Mouse (Mus musculus): Measurements from ENCODE around the gene Plcb2. TPM values are rescaled to one million over a fixed set of nuclear protein-coding genes. Genes with fewer than 3 reads are reported as not detected.

The Plcb2 gene
- total RNA-seq, 2 experiments from 2014 or later: 2.1 to 2.7 TPM

DNA sequence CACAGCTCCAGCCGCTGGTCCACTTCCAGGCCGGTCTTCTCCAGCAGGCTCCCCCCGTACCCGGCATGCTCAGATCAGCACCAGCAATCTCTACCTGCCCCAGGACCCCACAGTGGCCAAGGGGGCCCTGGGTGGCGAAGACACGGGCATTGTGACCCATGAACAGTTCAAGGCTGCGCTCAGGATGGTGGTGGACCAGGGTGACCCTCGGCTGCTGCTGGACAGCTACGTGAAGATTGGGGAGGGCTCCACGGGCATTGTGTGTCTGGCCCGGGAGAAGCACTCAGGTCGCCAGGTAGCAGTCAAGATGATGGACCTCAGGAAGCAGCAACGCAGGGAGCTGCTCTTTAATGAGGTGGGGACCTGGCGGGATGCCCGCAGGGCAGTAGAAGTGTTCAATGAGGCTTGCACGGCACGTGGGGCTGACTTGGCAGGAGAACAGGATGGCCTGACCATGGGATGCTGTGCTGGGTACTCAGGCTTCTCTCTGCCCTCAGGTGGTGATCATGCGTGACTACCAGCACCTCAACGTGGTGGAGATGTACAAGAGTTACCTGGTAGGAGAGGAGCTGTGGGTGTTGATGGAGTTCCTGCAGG lies 34.8 kb downstream of the Plcb2 start:
- DNase-seq (ENCODE audit: low spot score in 2 of 2): no peak

DNA sequence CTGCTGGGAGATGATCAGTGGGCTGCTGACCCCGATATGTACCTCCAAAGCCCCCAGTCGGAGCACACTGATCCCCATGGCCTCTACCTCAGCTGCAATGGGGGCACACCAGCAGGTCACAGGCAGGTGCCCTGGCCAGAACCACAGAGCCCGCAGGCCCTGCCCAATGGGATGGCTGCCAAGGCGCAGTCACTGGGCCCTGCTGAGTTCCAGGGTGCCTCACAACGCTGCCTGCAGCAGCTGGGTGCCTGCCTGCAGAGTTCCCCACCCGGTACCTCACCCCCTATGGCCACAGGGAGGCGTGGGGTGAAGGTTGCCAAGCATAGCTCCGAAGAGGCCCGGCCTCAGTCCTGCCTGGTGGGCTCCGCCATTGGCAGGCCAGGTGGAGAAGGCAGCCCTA lies 38.4 kb downstream of the Plcb2 start:
- DNase-seq (ENCODE audit: low spot score in 2 of 2): no peak

GRCm38 (mm10) chr2:118687791-118688190 lies 40.4 kb downstream of the Plcb2 start:
- DNase-seq (ENCODE audit: low spot score in 2 of 2): no peak

- no peak for DNase-seq (ENCODE audit: low spot score in 2 of 2)
Measured at GRCm38 (mm10) chr2:118686693-118687092, 41.5 kb downstream of the Plcb2 start.

GRCm38 (mm10) chr2:118685088-118685487 lies 43.1 kb downstream of the Plcb2 start:
- DNase-seq (ENCODE audit: low spot score in 2 of 2): no peak

DNA sequence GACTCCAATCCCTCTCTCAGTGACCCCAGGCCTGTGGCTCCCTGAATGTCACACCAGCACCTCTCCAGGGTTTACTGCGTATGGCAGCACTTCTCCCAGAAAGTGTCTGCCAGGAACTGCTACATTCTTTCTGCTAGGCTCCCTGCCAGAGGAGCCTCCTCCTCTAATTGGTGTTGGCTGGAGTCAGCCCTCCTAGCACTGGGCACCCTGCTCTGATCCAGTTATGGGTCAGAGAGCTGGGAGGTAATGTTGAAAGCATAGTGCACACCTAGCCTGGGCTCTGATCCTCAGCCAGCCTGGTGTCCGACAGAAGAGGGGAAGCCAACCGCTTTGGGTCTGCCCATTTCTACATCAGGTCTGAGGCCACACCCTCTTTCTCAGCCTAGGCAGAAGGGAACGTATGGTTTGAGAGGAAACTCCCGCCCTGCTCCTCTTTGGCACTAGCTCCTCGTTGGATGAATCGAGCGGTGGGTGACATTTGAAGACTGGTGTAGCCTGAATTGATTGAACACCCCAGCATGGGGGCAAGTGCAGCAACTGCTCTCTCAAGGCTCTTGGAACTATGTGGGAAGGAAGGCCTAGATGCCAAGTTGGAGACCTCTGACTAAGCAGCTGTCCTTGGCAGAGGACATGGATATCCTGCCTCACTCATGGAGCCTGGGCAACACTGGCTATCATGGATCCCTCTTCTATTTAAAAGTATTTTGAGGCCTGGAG lies 45.5 kb downstream of the Plcb2 start:
- no peak for DNase-seq (ENCODE audit: low spot score in 2 of 2)

DNA sequence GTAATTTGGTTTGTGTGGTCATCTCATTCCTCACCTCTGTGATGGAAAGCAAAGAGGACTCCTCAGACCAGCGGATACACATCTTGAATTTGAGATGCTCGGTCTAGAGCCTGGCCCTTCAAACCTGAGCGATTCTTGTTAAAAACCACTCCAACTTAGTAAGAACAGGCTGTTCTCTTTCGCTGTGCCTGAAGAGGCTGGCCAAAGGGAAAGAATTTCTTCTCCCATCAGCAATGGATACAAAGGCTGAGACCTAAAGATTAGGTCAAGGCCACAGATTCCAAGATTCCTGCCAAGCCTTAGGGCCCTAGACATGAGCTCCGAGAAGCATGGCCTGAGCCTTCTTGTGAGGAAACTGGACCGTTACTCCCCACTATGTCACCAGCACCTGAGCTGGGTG lies 47.3 kb downstream of the Plcb2 start:
- DNase-seq (ENCODE audit: low spot score in 2 of 2): no peak

- DNase-seq (ENCODE audit: low spot score in 2 of 2): no peak
Measured at GRCm38 (mm10) chr2:118679577-118679976, 48.7 kb downstream of the Plcb2 start.

DNA sequence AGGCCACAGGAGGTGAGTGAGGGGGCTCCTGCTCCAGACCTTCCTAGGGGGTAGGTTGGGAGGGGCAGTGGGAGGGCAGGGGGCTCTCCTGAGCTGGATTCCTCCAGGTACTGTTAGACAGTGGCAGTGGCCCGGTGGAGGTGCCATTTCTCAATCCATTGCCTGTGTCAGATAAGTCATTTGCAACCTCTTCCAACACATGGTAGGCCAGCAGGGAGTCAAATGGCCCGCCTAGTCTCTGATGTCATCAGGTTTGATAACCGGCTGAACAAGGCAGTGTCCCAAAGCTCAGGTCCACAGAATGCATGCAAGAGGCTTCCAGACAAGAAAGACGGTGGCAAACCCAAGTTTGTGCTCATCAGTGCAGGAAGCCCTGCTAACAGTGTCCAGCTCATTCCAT lies 50.4 kb downstream of the Plcb2 start:
- DNase-seq (ENCODE audit: low spot score in 2 of 2): no peak

DNA sequence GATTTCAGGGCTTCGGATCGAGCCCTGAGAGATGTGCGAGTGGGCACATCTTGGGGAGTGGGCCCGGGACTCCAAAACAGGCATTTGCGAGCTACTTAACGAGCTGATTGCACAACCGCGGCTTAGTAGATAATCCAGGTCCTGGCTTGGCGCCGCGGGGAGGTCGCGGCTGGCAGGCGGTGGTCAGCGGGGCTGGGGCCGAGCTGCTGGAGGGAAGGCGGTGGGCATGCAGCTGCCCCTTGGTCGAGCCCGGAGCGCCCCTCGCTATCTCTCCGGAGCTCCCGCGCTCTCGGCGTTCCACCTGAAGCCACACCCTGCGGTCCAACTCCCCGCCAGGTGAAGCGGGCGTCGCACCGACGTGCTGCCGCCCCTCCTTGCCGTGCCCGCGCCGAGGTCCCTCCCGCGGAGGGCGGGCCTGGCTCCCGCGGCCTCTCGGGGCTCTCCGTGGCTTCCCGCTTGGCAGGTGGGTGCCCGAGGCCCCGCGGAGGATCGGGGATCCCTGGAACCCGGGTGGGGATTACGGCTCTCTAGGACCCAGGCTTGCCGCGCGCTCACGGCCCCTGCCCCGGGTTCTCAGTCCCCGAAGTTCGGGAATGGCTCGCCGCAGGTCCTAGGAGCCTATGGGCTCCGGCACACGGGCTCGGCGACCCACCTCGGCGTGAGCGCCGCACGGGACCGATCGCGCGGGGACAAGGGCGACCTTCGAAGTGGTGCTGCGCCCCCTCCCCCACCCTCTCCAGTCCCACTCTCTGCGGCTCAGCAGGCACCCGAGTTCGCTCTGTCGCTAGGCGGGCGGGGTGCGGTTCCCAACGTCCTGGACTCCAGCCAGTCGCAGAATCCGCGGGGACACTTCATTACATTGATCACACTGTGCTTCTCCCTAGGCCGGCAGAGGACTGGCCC lies 51.1 kb downstream of the Plcb2 start:
- DNase-seq (ENCODE audit: low spot score in 2 of 2): no peak

DNA sequence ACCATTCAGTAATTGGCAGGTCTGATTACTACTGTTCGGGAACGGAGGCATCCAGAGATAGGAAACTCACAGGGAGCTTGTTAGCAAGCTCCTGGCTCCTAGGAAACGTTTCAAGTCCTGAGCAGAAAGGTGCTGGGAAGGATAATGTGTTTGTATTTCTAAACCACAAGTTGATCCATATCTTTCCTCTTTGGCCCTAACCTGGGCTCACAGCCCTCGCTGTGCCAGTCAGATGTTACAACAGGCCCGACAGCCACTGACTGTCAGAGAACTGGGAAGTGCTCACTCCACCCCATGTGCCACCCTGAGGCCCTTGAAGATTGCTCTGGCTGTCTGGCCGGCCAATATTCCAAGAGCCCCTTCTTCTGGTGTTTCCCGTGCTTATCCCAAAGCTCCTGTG lies 53.7 kb downstream of the Plcb2 start:
- no peak for DNase-seq (ENCODE audit: low spot score in 2 of 2)

DNA sequence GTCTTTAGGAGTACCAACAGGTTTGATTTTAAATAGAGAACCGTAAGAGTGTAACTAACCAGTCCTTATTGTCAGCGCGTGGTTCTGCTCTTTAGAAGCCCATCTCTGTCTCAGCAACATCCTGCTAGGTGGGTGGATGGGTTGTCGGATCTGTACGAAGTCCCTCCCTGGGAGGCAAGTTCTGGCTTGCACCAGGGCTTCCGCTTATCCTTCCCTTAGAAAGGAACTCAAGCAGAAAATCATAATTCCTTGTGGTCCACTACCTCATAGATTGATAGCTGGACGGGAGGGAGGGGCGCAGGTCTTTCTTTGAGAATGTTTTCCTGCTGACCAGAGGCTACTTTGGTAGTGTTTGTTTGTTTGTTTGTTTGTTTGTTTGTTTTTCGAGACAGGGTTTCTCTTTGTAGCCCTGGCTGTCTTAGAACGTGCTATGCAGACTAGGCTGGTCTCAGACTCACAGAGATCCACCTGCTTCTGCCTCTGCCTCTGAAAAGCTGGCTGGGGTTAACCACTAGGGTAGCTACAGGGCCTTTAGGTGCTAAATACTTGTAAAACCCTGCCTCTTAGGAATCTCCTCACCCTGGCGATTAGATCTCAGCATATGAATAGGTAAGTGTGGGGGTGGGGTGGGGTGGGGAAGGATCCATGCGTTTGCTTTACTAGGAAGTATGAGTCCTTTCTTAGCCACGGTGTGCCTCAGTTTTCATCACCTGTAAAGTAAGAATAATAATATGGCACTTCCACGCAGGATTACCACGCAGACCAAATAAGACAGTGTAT lies 54.4 kb downstream of the Plcb2 start:
- DNase-seq (ENCODE audit: low spot score in 2 of 2): no peak

- DNase-seq (ENCODE audit: low spot score in 2 of 2): no peak
Measured at GRCm38 (mm10) chr2:118671728-118672127, 56.5 kb downstream of the Plcb2 start.

DNA sequence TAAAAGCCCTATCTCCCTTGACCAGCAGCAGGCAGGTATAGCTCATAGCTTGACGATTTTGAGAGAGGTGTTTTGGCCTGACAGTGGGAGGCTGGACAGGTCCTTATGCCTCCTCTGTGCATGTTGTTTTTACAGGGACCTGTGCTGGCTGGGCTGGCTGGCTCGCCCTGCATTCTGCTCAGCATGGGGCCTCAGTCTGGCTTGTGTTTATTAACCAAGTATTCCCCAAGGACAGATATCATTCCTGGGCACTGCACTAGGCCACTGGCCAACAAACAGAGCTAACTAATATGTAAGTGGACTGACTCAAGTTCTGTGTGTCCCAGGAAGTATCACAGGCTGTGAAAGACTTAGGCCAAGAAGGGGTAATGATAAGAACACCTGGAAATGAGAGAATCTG lies 58.5 kb downstream of the Plcb2 start:
- DNase-seq (ENCODE audit: low spot score in 2 of 2): no peak

DNA sequence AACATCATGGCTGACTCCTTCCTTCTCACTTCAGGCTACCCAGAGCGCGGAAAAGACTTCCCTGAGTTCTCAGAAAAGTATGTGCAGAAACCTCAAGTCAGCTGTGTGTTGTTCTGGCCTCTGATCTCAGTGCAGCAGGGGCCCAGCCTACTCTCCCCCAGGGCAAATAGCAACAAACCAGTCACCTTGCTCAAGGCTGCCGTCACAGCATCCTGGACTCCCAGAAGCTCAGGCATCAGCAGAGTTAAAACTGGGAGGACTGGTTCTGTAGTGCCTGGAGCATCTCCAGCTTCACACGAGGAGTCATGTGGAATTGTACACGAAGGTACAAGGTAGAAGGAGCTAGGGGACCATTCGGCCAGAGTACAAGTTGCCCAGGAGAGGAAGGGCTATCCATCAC lies 59.0 kb downstream of the Plcb2 start:
- no peak for DNase-seq (ENCODE audit: low spot score in 2 of 2)

DNA sequence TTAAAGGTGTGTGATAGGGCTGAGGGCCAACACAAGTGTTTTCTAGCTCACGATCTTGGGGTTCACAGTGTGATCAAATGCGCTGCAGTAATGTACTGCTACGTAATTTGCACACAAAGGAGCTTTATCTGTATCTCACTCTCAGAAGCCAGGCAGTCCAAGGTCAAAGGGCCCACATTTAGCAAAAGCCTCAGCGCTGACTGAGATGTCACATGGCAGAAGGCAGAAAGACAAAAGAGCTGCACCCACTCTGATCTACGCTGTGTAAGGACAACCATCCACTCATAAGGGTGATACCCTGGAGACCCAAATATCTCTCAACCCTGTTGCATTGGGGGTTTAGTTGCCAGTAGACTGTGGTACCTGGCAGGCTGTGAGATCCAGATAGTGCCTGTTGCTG lies 61.1 kb downstream of the Plcb2 start:
- DNase-seq (ENCODE audit: low spot score in 2 of 2): no peak

DNA sequence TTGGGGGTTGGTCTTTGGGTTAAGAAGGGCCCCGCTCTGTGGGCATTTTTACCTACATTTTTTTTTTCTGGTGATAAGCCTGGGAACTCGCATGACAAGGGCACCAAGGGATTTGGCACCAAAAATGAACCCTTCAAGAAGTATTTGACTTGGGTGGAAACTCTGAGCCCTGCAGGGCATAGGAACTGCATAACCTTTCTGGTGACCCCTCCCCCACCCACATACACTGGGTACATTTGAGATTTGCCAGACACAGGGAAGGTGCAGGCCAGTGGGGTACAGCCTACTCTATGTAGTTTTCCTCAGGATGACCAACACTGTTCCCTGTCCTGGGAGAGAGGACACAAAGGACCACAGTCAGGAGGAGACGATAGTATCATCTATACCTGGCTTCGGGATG lies 62.6 kb downstream of the Plcb2 start:
- no peak for DNase-seq (ENCODE audit: low spot score in 2 of 2)

DNA sequence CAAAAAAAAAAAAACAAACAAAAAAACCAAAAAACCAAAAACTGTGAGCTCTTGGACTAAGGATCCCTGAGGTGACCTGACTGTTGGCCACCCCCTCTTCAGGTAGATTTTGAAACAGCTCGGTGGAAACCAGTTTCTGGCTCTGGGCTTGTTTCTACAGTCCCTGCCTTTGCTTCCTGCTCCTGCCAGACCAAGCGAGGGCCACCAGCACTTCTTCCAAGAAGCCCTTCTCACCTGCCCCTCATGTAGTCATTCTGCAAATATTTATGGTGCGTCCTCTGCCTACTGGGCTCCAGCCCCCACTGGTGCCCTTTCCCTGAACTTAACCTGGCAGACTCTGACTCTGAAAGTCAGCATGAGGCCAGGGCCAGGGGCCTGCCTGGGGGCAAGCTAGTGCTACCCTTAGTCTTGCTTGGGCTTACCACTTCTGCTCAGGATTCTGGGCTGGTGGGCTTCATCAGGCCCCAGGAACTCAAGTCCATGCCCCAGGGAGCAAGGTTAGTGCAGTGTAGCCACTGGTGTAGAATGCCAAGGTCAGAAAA lies 63.2 kb downstream of the Plcb2 start:
- no peak for DNase-seq (ENCODE audit: low spot score in 2 of 2)

- DNase-seq (ENCODE audit: low spot score in 2 of 2): peak; percentile 26 to 34
Measured at GRCm38 (mm10) chr2:118663804-118664766, 64.2 kb downstream of the Plcb2 start.

Data from layer of hippocampus, postnatal 14 days (tissue).